Mouse (Mus musculus) T-helper 2 cell (primary cell): ENCODE results near the gene Trappc1.

Experiments
- in situ Hi-C: fragments of 300-600 bp; cut with MboI, MseI; formaldehyde crosslinking; loops from one replicate; pipeline ENCODE4 v1.15.1; 2025; ENCODE audit warnings: high pct_unique_total_duplicates

The Trappc1 gene

GRCm38 (mm10) chr11:69328517-69328916, 4.7 kb downstream of the Trappc1 start:
- in situ Hi-C loops = no loop called here

- in situ Hi-C loops = no loop called here
Observed at GRCm38 (mm10) chr11:69331152-69331551, 7.4 kb downstream of the Trappc1 start.

- in situ Hi-C loops = no loop called here
Observed at GRCm38 (mm10) chr11:69331929-69332405, 8.2 kb downstream of the Trappc1 start.

DNA sequence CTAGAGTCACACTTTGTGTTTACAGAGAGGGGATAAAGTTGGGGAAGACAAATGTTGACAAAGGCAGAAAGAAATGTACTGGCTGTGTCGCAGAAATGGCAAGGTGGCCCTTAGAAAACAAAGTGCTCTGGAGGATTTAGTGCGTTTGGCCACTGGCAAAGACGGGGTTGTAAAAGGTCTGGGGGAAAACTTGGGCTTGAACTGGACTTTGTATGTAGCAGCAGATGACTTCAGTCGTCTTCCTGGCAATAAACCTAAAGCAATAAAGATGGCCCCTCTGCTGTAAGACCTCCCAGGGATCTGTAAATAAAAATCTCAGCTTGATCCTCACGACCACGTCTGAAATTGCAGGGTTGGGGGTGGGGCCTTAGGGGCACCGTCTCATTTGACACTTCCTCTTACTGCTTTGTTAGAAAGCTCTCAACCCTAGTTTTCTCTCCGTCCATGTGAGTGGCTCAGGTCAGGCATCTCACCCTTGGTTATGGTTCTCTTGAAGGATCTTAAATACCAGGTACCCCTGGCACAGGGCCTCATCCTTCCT, 9.0 kb downstream of the Trappc1 start:
- in situ Hi-C loops = no loop called here

DNA sequence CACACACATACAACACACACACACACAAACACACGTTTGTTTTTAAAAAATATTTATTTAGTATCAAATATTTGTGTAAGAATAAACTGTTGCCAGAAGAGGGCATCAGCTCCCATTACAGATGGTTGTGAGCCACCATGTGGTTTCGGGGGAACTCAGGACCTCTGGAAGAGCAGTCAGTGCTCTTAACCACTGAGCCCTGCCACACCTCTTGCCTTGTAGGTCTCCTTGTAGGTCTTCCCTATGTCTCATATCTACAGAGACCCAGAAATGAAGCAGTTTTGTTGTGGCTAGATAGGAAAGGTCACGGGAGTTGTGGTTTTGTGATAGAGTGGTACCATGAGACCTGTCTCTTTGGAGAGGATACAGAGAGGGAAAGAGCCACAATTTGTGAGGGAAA, 10.1 kb downstream of the Trappc1 start:
- in situ Hi-C loops = no loop called here

GRCm38 (mm10) chr11:69334796-69335195, 11.0 kb downstream of the Trappc1 start:
- in situ Hi-C loops = no loop called here

- in situ Hi-C loops = no loop called here
Observed at GRCm38 (mm10) chr11:69340161-69341131, 16.7 kb downstream of the Trappc1 start, which contains the start of gene Rnf227. Rnf227 (plus strand) TSS chr11:69340461.

DNA sequence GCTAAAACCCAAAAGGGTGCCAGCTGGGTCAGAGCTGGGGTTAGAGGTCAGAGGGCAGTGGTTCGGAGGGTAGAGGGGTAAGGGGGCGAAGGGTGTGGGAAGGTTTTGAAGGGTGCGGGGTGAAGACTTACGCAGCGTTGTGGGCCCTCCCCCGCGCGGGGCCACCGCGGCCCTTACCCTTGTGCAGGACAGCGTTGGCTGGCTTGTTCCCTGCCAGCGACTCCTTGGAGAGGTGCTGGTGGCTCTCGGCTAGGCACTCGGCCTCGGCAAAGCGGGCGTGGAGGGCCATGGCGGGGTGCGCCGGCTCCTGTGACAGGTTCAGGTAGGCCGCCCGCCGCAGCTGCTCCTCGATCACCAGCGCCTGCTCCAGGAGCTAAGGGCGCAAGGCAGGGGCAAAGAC, 22.7 kb downstream of the Trappc1 start:
- in situ Hi-C loops = no loop called here

GRCm38 (mm10) chr11:69356544-69356943, 32.8 kb downstream of the Trappc1 start:
- in situ Hi-C loops = no loop called here

DNA sequence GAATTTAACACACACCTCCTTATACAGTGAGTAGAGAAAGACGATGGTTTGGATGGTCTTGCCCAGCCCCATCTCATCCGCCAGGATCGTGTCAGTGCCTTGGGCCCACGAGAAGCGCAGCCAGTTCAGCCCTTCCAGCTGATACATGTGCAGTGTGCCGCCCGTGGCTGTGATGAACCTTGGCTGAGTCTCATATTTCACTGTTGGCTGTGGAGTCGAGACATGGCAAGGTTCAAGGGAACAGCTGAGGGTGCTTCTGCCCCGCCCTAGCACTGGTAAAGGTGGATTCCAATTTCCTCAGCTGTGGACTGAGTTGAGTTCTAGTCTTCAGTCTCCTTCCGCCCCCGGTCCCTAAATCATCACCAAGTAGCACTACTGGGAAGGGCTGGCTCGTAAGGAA, 33.9 kb downstream of the Trappc1 start:
- in situ Hi-C loops = no loop called here

GRCm38 (mm10) chr11:69362021-69362420, 38.2 kb downstream of the Trappc1 start:
- in situ Hi-C loops = no loop called here

- in situ Hi-C loops = no loop called here
Observed at GRCm38 (mm10) chr11:69362479-69362878, 38.7 kb downstream of the Trappc1 start.

DNA sequence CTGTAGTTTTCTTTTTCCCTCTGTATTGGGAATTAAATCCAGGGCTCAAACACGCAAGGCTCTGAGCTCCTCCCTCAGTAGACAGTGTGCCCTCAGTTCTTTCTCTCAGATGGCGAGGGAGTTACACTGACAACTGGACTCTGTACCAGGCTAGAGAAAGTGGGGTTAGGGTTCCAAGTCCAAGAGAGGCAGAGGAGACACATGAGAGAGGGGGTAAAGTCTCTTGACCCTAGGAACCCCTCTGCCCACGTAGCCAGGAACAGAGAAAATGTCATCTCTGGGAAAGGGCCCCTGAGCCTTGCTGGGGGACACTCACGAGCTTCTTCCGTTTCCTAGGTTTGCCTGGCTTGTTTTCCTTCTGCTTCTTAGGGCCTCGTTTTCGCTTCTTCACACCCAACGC, 40.6 kb downstream of the Trappc1 start:
- in situ Hi-C loops = no loop called here

GRCm38 (mm10) chr11:69364910-69365309, 41.1 kb downstream of the Trappc1 start:
- in situ Hi-C loops = no loop called here

GRCm38 (mm10) chr11:69365722-69366121, 41.9 kb downstream of the Trappc1 start:
- in situ Hi-C loops = no loop called here

- in situ Hi-C loops = no loop called here
Observed at GRCm38 (mm10) chr11:69366157-69366854, 42.5 kb downstream of the Trappc1 start.

- in situ Hi-C loops = no loop called here
Observed at GRCm38 (mm10) chr11:69366855-69367615, 43.3 kb downstream of the Trappc1 start.

DNA sequence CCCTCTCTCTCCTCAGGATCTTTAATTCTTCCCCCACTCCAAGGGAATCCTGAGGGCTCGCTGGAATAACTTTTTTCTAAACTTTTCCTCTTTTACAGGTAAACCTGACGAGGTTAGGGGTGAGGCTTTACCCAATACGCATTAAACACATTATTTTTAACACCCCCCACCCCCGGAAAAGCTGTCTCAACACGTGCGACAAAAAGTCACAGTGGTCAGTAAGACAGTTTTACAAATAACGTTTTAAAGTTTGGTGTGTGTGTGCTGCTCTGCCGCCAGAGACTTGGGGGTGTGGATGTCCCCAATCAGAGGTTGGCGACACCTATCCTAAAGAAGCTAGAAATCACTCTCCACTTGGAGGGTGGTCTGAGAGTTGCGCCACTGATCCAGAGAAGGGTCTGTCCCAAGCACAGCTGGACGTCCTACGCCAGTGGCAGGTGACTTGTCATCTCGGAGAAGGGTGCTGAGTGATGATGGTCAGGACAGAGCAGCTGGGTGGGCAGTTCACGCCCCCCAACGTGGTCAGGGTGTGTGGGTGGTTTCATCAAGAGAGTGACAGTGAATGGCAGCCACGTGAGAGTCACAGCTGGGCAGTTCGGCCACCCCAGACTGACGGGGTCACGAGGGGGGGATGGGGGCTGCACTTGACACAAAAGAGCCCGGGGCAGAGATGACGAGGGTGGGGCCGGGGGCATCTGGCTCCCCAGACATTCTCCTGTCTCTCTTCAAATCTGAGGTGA, 44.0 kb downstream of the Trappc1 start:
- in situ Hi-C loops = no loop called here

DNA sequence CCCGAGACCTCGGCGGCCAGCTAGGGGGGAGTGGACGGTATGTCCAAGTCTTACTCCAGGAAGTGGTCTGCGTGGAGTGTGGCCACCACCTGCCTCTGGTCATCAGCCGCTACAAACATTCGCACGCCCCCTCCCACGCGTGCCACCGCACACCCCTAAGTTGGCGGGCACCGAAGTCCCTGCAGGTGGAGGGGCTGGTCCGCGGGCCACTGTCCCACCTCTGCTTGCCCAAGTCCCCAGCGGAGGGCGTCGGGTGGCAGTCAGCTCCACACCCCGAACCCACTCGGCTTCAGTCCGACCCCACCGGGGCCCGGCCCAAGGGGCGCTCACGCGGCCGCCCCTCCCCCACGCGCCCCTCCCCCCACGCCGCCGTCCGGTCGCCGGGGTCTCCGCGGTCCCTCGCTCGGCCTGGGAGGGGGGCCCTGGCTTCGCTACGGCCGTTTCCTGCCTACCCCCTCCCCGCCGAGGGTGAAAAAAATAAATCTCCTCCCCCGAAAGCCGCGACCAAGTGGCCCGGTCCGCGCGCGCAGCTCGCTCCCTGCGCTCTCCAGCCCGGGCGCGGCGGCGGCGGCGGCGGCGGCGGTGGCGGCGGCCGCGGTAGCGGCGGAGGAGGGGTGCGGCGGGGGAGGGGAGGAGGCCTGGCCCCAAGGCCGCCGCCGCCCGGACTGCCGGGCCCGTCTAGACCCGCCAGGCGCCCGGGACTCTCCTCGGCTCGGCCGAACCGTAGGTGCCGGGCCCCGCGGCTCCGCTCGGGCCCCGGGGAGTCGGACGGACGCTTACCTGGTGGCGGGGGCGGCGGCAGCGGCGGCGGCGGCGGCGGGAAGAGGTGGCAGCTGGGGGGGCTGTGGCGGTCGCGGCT, 44.8 kb downstream of the Trappc1 start:
- in situ Hi-C loops = no loop called here
